Mouse (Mus musculus) hindlimb bud, embryonic 11.5 days (tissue): ENCODE data around the gene Otulinl.

Experiments used
- DNase-seq: peaks from one replicate; pipeline ENCODE4 v3.0.0-alpha.2; 2012; ENCODE audit warnings: low read depth, low spot score; ENCODE audit errors: extremely low spot score

The Otulinl gene

GRCm38 (mm10) chr15:27682619-27683018, 1.2 kb upstream of the Otulinl start:
- no peak for DNase-seq

- no peak for DNase-seq
Measured at GRCm38 (mm10) chr15:27680997-27681396, 382 bp downstream of the Otulinl start.

GRCm38 (mm10) chr15:27678511-27678910, 2.9 kb downstream of the Otulinl start:
- no peak for DNase-seq

GRCm38 (mm10) chr15:27677801-27678200, 3.6 kb downstream of the Otulinl start:
- DNase-seq = no peak

GRCm38 (mm10) chr15:27676211-27676610, 5.2 kb downstream of the Otulinl start:
- DNase-seq = no peak

- no peak for DNase-seq
Measured at GRCm38 (mm10) chr15:27675122-27675521, 6.3 kb downstream of the Otulinl start.

GRCm38 (mm10) chr15:27674041-27674440, 7.3 kb downstream of the Otulinl start:
- no peak for DNase-seq

GRCm38 (mm10) chr15:27673151-27673550, 8.2 kb downstream of the Otulinl start:
- no peak for DNase-seq

GRCm38 (mm10) chr15:27672259-27672658, 9.1 kb downstream of the Otulinl start:
- DNase-seq = no peak

GRCm38 (mm10) chr15:27671612-27672245, 9.7 kb downstream of the Otulinl start:
- DNase-seq = no peak

- DNase-seq = no peak
Measured at GRCm38 (mm10) chr15:27670708-27671107, 10.7 kb downstream of the Otulinl start.

GRCm38 (mm10) chr15:27669931-27670411, 11.4 kb downstream of the Otulinl start:
- no peak for DNase-seq

- no peak for DNase-seq
Measured at GRCm38 (mm10) chr15:27669276-27669675, 12.1 kb downstream of the Otulinl start.

GRCm38 (mm10) chr15:27668557-27668956, 12.8 kb downstream of the Otulinl start:
- DNase-seq = no peak

- DNase-seq = no peak
Measured at GRCm38 (mm10) chr15:27668001-27668461, 13.3 kb downstream of the Otulinl start.

GRCm38 (mm10) chr15:27666911-27667539, 14.4 kb downstream of the Otulinl start:
- no peak for DNase-seq

GRCm38 (mm10) chr15:27665392-27665911, 15.9 kb downstream of the Otulinl start:
- DNase-seq = no peak

- no peak for DNase-seq
Measured at GRCm38 (mm10) chr15:27664126-27664525, 17.3 kb downstream of the Otulinl start.

- DNase-seq = no peak
Measured at GRCm38 (mm10) chr15:27662699-27663098, 18.7 kb downstream of the Otulinl start.

GRCm38 (mm10) chr15:27661696-27662095, 19.7 kb downstream of the Otulinl start:
- DNase-seq = no peak

GRCm38 (mm10) chr15:27659592-27660244, 21.7 kb downstream of the Otulinl start:
- DNase-seq = no peak

- DNase-seq = no peak
Measured at GRCm38 (mm10) chr15:27659143-27659542, 22.2 kb downstream of the Otulinl start.
